Mouse (Mus musculus) cerebellum, adult 11 months (tissue): Measurements from ENCODE around the gene Cfl2.
"Not testable (repeated sequence)": the region's sequence is repeated elsewhere in the genome, so short reads cannot be mapped to it uniquely, and the experiment has no call there.

Experiments
- DNase-seq: peaks from one replicate; pipeline ENCODE4 v3.0.0; 2022

Gene Cfl2

GRCm38 (mm10) chr12:54862606-54863535 is at the start of gene Cfl2:
Cfl2 (minus strand) TSS chr12:54862877.
- peak; percentile 82 for DNase-seq

GRCm38 (mm10) chr12:54910387-54910786 is 47.7 kb upstream of the Cfl2 start:
- DNase-seq, result no peak

- not testable (repeated sequence) for DNase-seq
Observed at GRCm38 (mm10) chr12:54892559-54892958, 29.9 kb upstream of the Cfl2 start.

- DNase-seq, result no peak
Observed at GRCm38 (mm10) chr12:54890426-54890825, 27.7 kb upstream of the Cfl2 start.

GRCm38 (mm10) chr12:54887580-54888127 is 25.0 kb upstream of the Cfl2 start:
- DNase-seq, result no peak

GRCm38 (mm10) chr12:54879630-54880029 is 17.0 kb upstream of the Cfl2 start:
- DNase-seq, result peak; percentile 50

GRCm38 (mm10) chr12:54879211-54879610 is 16.5 kb upstream of the Cfl2 start:
- DNase-seq, result no peak

- no peak for DNase-seq
Observed at GRCm38 (mm10) chr12:54877875-54878274, 15.2 kb upstream of the Cfl2 start.

- DNase-seq, result no peak
Observed at GRCm38 (mm10) chr12:54876879-54877278, 14.2 kb upstream of the Cfl2 start.

GRCm38 (mm10) chr12:54874711-54875110 is 12.0 kb upstream of the Cfl2 start:
- DNase-seq, result no peak

- DNase-seq, result peak; percentile 22
Observed at GRCm38 (mm10) chr12:54861991-54862605, 579 bp downstream of the Cfl2 start.

- peak; percentile 43 for DNase-seq
Observed at GRCm38 (mm10) chr12:54859531-54859930, 3.1 kb downstream of the Cfl2 start.

GRCm38 (mm10) chr12:54850551-54850950 is 12.1 kb downstream of the Cfl2 start:
- DNase-seq, result no peak

GRCm38 (mm10) chr12:54844415-54844814 is 18.3 kb downstream of the Cfl2 start:
- no peak for DNase-seq

- DNase-seq, result no peak
Observed at GRCm38 (mm10) chr12:54841576-54841975, 21.1 kb downstream of the Cfl2 start.

GRCm38 (mm10) chr12:54839815-54840214 is 22.9 kb downstream of the Cfl2 start:
- DNase-seq, result no peak

GRCm38 (mm10) chr12:54838931-54839330 is 23.7 kb downstream of the Cfl2 start:
- no peak for DNase-seq

GRCm38 (mm10) chr12:54835608-54836570 is 26.8 kb downstream of the Cfl2 start:
- no peak for DNase-seq

- DNase-seq, result no peak
Observed at GRCm38 (mm10) chr12:54834925-54835447, 27.7 kb downstream of the Cfl2 start.

GRCm38 (mm10) chr12:54833856-54834399 is 28.7 kb downstream of the Cfl2 start:
- no peak for DNase-seq

- not testable (repeated sequence) for DNase-seq
Observed at GRCm38 (mm10) chr12:54831927-54832326, 30.8 kb downstream of the Cfl2 start.

GRCm38 (mm10) chr12:54830574-54830973 is 32.1 kb downstream of the Cfl2 start:
- peak; percentile 63 for DNase-seq
